9 mouse cellular contexts compared by ENCODE assay signal in the genomic region with DNA sequence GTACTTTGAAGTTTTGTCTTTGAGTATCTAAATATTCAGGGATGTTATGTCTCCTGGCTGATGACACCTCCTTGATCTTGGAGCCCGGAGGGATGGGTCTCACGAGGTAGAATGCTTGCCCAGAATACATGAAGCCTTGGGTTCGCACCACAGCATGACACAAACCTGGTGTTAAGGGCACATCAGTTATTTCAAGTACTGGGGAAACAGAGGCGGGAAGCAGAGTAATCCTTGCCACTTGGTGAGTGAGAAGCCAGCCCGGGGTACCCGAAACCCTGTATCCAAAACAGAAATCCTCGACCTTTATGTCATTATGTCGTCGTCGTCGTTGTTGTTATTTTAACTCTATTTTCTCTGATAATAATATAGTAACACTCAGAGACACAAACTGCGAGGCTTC. TPM values are rescaled to one million over a fixed set of nuclear protein-coding genes. Genes with fewer than 3 reads are reported as not detected.
DNase-seq lines count a peak whose midpoint lies in the region; ATAC-seq lines count a peak whose summit lies in the region.
"Had no signal": no experiment of that assay in that cellular context is flagged by ENCODE, and none has a peak within 500 bp of the region (broad histone marks: within the 10 kb centered on the region; RNA-seq: fewer than 3 reads in every experiment).

No protein-coding gene starts in this region.

- H3K4me2 ChIP-seq in heart, embryonic 12.5 days, result peak overlapping the region; percentile 70
- H3K4me2 ChIP-seq in midbrain, embryonic 12.5 days (replicated peaks), result peak overlapping the region; percentile 55

- H3K9me3 ChIP-seq in heart, embryonic 12.5 days (replicated peaks), result no peaks in the 10 kb centered on the region
- no peaks in the 10 kb centered on the region for H3K9me3 ChIP-seq in hindbrain, embryonic 10.5 days
- no peaks in the 10 kb centered on the region for H3K9me3 ChIP-seq in midbrain, embryonic 12.5 days

- WGBS in heart, embryonic 12.5 days, result 24% methylated on average over 12 of the region's 12 CpGs
- WGBS in hindbrain, embryonic 10.5 days, result 40% methylated on average over 12 of the region's 12 CpGs
- WGBS in midbrain, embryonic 12.5 days, result 32% methylated on average over 12 of the region's 12 CpGs

- H3K27ac ChIP-seq in heart, embryonic 12.5 days (ENCODE audit: poor library complexity, severe bottlenecking), result no peak overlapping the region
- H3K27ac ChIP-seq in hindbrain, embryonic 10.5 days, result peak overlapping the region; percentile 97
- H3K27ac ChIP-seq in midbrain, embryonic 12.5 days (replicated peaks), result peak overlapping the region; percentile 87

- H3K9ac ChIP-seq in heart, embryonic 12.5 days, result no peak overlapping the region
- H3K9ac ChIP-seq in midbrain, embryonic 12.5 days (replicated peaks), result peak overlapping the region; percentile 43

- H3K4me3 ChIP-seq in heart, embryonic 12.5 days, result peak overlapping the region; percentile 74
- H3K4me3 ChIP-seq in hindbrain, embryonic 10.5 days, result peak overlapping the region; percentile 81
- peak overlapping the region; percentile 57 for H3K4me3 ChIP-seq in midbrain, embryonic 12.5 days

- no peak for DNase-seq in heart, postnatal 10 days
- peak; percentile 1 for DNase-seq in MEL-GATA-1-ER (ENCODE audit: extremely low read depth, low read depth)
- no peak for DNase-seq in hindbrain, embryonic 10.5 days (ENCODE audit: low spot score)
- no peak for DNase-seq in spleen, postnatal 10 days (ENCODE audit: low spot score in 2 of 2)
- no peak for DNase-seq in layer of hippocampus, adult 8-10 months (ENCODE audit: low spot score in 2 of 2)
- DNase-seq: retina, postnatal 1 day had no signal

- H3K4me1 ChIP-seq in heart, embryonic 12.5 days (replicated peaks), result peaks cover 17% of the 10 kb centered on the region
- H3K4me1 ChIP-seq in hindbrain, embryonic 10.5 days (replicated peaks), result peaks cover 24% of the 10 kb centered on the region
- H3K4me1 ChIP-seq in midbrain, embryonic 12.5 days, result peaks cover 21% of the 10 kb centered on the region

- H3K27me3 ChIP-seq in heart, embryonic 12.5 days (replicated peaks), result no peaks in the 10 kb centered on the region
- no peaks in the 10 kb centered on the region for H3K27me3 ChIP-seq in hindbrain, embryonic 10.5 days (ENCODE audit: insufficient read depth, poor library complexity, severe bottlenecking)
- H3K27me3 ChIP-seq in midbrain, embryonic 12.5 days, result no peaks in the 10 kb centered on the region

- H3K36me3 ChIP-seq in heart, embryonic 12.5 days, result peaks cover 16% of the 10 kb centered on the region
- peaks cover 17% of the 10 kb centered on the region for H3K36me3 ChIP-seq in hindbrain, embryonic 10.5 days
- peaks cover 16% of the 10 kb centered on the region for H3K36me3 ChIP-seq in midbrain, embryonic 12.5 days

- ATAC-seq in heart, embryonic 12.5 days (ENCODE audit: insufficient number of reproducible peaks, low FRiP score), result no peak
- ATAC-seq in midbrain, embryonic 12.5 days (ENCODE audit: low FRiP score, low read depth), result no peak
- ATAC-seq in monocyte, adult 5-6 weeks (replicated peaks; ENCODE audit: insufficient number of reproducible peaks, low FRiP score, low TSS enrichment, poor library complexity, severe bottlenecking), result no peak

- intact Hi-C loops in heart, postnatal 10 days (cut with DNase I), result no loop called here

RNA-seq across cellular contexts. Expression of a gene that starts 1.2 kb away (rescaled TPM):
- polyA plus RNA-seq in heart, embryonic 12.5 days (2016; fragmentation: Nextera tagmentation; extraction: Ambion mirVana), result 6.1 TPM in 2 replicates
- total RNA-seq in heart, postnatal 10 days (2021), result 1 to 10 TPM; 6.6 to 7.0 TPM
- 10.2 and 11.5 TPM in 2 replicates for polyA plus RNA-seq in hindbrain, embryonic 10.5 days (2016; fragmentation: Nextera tagmentation; extraction: Ambion mirVana)
- polyA plus RNA-seq in midbrain, embryonic 12.5 days (2016; fragmentation: Nextera tagmentation; extraction: Ambion mirVana), result 11.5 and 12.6 TPM in 2 replicates
- total RNA-seq in monocyte, adult 5-6 weeks (2017), result 13.3 to 32.2 TPM (median 20.8 TPM) in 3 replicates
- 10 to 100 TPM; 21.5 to 24.3 (median 23.7) TPM for total RNA-seq in layer of hippocampus, adult 8-10 months (2022)

RNA-seq across cellular contexts. Expression of a gene that starts 8.9 kb away (rescaled TPM):
- not detected in 2 replicates for polyA plus RNA-seq in heart, embryonic 12.5 days (2016; fragmentation: Nextera tagmentation; extraction: Ambion mirVana)
- not detected for total RNA-seq in heart, postnatal 10 days (2021)
- not detected in 2 replicates for polyA plus RNA-seq in hindbrain, embryonic 10.5 days (2016; fragmentation: Nextera tagmentation; extraction: Ambion mirVana)
- not detected in 2 replicates for polyA plus RNA-seq in midbrain, embryonic 12.5 days (2016; fragmentation: Nextera tagmentation; extraction: Ambion mirVana)
- 2.8 TPM in 1 of 3 replicates, not detected in the others for total RNA-seq in monocyte, adult 5-6 weeks (2017)
- total RNA-seq in layer of hippocampus, adult 8-10 months (2022), result under 1 TPM in 2 of 4 experiments, not detected in 2; 0.64 to 0.67 TPM
